Mouse (Mus musculus) embryonic fibroblast, embryonic 13.5 days (primary cell): ENCODE measurements around the gene Fam89b.

Source experiments
- CTCF ChIP-seq: IDR thresholded peaks from 2 replicates; pipeline ENCODE4 v1.5.1; 2011; ENCODE audit warnings: mild to moderate bottlenecking, control low read depth, low read length, moderate library complexity, borderline replicate concordance; ENCODE audit not compliant: insufficient read depth
- POLR2A ChIP-seq: IDR thresholded peaks from 2 replicates; pipeline ENCODE4 v1.6.1; 2011; ENCODE audit warnings: low read depth, mild to moderate bottlenecking, control low read depth, low read length, moderate library complexity

GRCm38 (mm10) chr19:5704163-5704800 lies 25.2 kb downstream of the Fam89b start, which contains the start of gene Kcnk7:
- no peak for TF ChIP-seq CTCF
- 0 out of 2 replicates have a peak, but pooled peaks have one; percentile 33 for TF ChIP-seq POLR2A
